Mouse (Mus musculus): Measurements from ENCODE around the gene Ulk4.

The Ulk4 gene

GRCm38 (mm10) chr9:121277118-121278060, at the start of gene Ulk4:
Gene Ulk4 (minus strand): TSS chr9:121277197.
- DNase-seq (ENCODE audit: low read depth, low spot score) = peak; percentile 86

GRCm38 (mm10) chr9:121322034-121322433, 45.0 kb upstream of the Ulk4 start:
- DNase-seq (ENCODE audit: low read depth, low spot score) = peak; percentile 88

GRCm38 (mm10) chr9:121321118-121321517, 44.1 kb upstream of the Ulk4 start:
- DNase-seq (ENCODE audit: low read depth, low spot score) = no peak

- no peak for DNase-seq (ENCODE audit: low read depth, low spot score)
Measured at GRCm38 (mm10) chr9:121320433-121320832, 43.4 kb upstream of the Ulk4 start.

- DNase-seq (ENCODE audit: low read depth, low spot score) = no peak
Measured at GRCm38 (mm10) chr9:121319323-121319966, 42.4 kb upstream of the Ulk4 start.

GRCm38 (mm10) chr9:121316621-121317405, 39.8 kb upstream of the Ulk4 start:
- DNase-seq (ENCODE audit: low read depth, low spot score) = peak; percentile 88

- DNase-seq (ENCODE audit: low read depth, low spot score) = no peak
Measured at GRCm38 (mm10) chr9:121315901-121316595, 39.1 kb upstream of the Ulk4 start.

- DNase-seq (ENCODE audit: low read depth, low spot score) = peak; percentile 76
Measured at GRCm38 (mm10) chr9:121314541-121315152, 37.6 kb upstream of the Ulk4 start.

GRCm38 (mm10) chr9:121313656-121314374, 36.8 kb upstream of the Ulk4 start:
- peak; percentile 95 for DNase-seq (ENCODE audit: low read depth, low spot score)

- no peak for DNase-seq (ENCODE audit: low read depth, low spot score)
Measured at GRCm38 (mm10) chr9:121312237-121312891, 35.4 kb upstream of the Ulk4 start.

- no peak for DNase-seq (ENCODE audit: low read depth, low spot score)
Measured at GRCm38 (mm10) chr9:121311846-121312236, 34.8 kb upstream of the Ulk4 start.

GRCm38 (mm10) chr9:121310501-121310900, 33.5 kb upstream of the Ulk4 start:
- DNase-seq (ENCODE audit: low read depth, low spot score) = no peak

GRCm38 (mm10) chr9:121309287-121309686, 32.3 kb upstream of the Ulk4 start:
- DNase-seq (ENCODE audit: low read depth, low spot score) = no peak

- DNase-seq (ENCODE audit: low read depth, low spot score) = no peak
Measured at GRCm38 (mm10) chr9:121305456-121305855, 28.5 kb upstream of the Ulk4 start.

GRCm38 (mm10) chr9:121304520-121304919, 27.5 kb upstream of the Ulk4 start:
- no peak for DNase-seq (ENCODE audit: low read depth, low spot score)

GRCm38 (mm10) chr9:121303748-121304147, 26.8 kb upstream of the Ulk4 start:
- DNase-seq (ENCODE audit: low read depth, low spot score) = no peak

GRCm38 (mm10) chr9:121303086-121303485, 26.1 kb upstream of the Ulk4 start:
- no peak for DNase-seq (ENCODE audit: low read depth, low spot score)

GRCm38 (mm10) chr9:121302543-121302942, 25.5 kb upstream of the Ulk4 start:
- DNase-seq (ENCODE audit: low read depth, low spot score) = no peak

- DNase-seq (ENCODE audit: low read depth, low spot score) = no peak
Measured at GRCm38 (mm10) chr9:121301041-121301920, 24.3 kb upstream of the Ulk4 start.

All from skeletal muscle tissue, adult 2 months (tissue).